Mouse (Mus musculus) forelimb bud, embryonic 11.5 days (tissue): Measurements from ENCODE around the gene Dnajb12.

Experiments
- DNase-seq: peaks from one replicate; pipeline ENCODE4 v3.0.0-alpha.2; 2012; ENCODE audit warnings: low read depth, low spot score

Gene Dnajb12

GRCm38 (mm10) chr10:59879255-59880028 is at the start of gene Dnajb12:
Gene Dnajb12 (plus strand): TSS chr10:59879556.
- DNase-seq, result peak; percentile 97

GRCm38 (mm10) chr10:59829886-59830285 is 49.5 kb upstream of the Dnajb12 start:
- no peak for DNase-seq

- no peak for DNase-seq
Observed at GRCm38 (mm10) chr10:59831950-59832349, 47.4 kb upstream of the Dnajb12 start.

- no peak for DNase-seq
Observed at GRCm38 (mm10) chr10:59835301-59836155, 43.8 kb upstream of the Dnajb12 start.

GRCm38 (mm10) chr10:59837490-59837889 is 41.9 kb upstream of the Dnajb12 start:
- DNase-seq, result no peak

GRCm38 (mm10) chr10:59841434-59841833 is 37.9 kb upstream of the Dnajb12 start:
- no peak for DNase-seq

GRCm38 (mm10) chr10:59843125-59843524 is 36.2 kb upstream of the Dnajb12 start:
- DNase-seq, result no peak

GRCm38 (mm10) chr10:59844686-59845085 is 34.7 kb upstream of the Dnajb12 start:
- no peak for DNase-seq

GRCm38 (mm10) chr10:59846416-59846815 is 32.9 kb upstream of the Dnajb12 start:
- no peak for DNase-seq

- DNase-seq, result no peak
Observed at GRCm38 (mm10) chr10:59848079-59848877, 31.1 kb upstream of the Dnajb12 start.

GRCm38 (mm10) chr10:59848953-59849352 is 30.4 kb upstream of the Dnajb12 start:
- no peak for DNase-seq

- no peak for DNase-seq
Observed at GRCm38 (mm10) chr10:59849371-59849770, 30.0 kb upstream of the Dnajb12 start.

GRCm38 (mm10) chr10:59857157-59857556 is 22.2 kb upstream of the Dnajb12 start:
- DNase-seq, result no peak

GRCm38 (mm10) chr10:59860684-59861083 is 18.7 kb upstream of the Dnajb12 start:
- no peak for DNase-seq

GRCm38 (mm10) chr10:59861201-59861600 is 18.2 kb upstream of the Dnajb12 start:
- no peak for DNase-seq

GRCm38 (mm10) chr10:59862816-59863440 is 16.4 kb upstream of the Dnajb12 start:
- DNase-seq, result no peak

- DNase-seq, result no peak
Observed at GRCm38 (mm10) chr10:59863620-59864019, 15.7 kb upstream of the Dnajb12 start.

GRCm38 (mm10) chr10:59864232-59864875 is 15.0 kb upstream of the Dnajb12 start:
- no peak for DNase-seq

GRCm38 (mm10) chr10:59864884-59865726 is 14.3 kb upstream of the Dnajb12 start:
- peak; percentile 87 for DNase-seq

- DNase-seq, result no peak
Observed at GRCm38 (mm10) chr10:59868266-59868665, 11.1 kb upstream of the Dnajb12 start.
